Mouse (Mus musculus): ENCODE data around the gene Sirt3.

- peak; percentile 56 for TF ChIP-seq POLR2A (IDR thresholded peaks at IDR 0.05; ENCODE audit: control insufficient read depth, extremely low read depth, insufficient read depth, low read length, poor library complexity)
- no peak for TF ChIP-seq CTCF (IDR thresholded peaks at IDR 0.05; ENCODE audit: borderline replicate concordance, control insufficient read depth, extremely low read depth, insufficient read depth, low read length, poor library complexity)
These were observed at the start of gene Sirt3, which contains the start of gene Psmd13 for GRCm38 (mm10) chr7:140881696-140882468.
